Mouse (Mus musculus) left cerebral cortex, adult 11 months (tissue): Measurements from ENCODE around the gene Fut8.

Experiments
- DNase-seq: peaks from one replicate; pipeline ENCODE4 v3.0.0; 2022; ENCODE audit warnings: low spot score

Fut8 gene

DNA sequence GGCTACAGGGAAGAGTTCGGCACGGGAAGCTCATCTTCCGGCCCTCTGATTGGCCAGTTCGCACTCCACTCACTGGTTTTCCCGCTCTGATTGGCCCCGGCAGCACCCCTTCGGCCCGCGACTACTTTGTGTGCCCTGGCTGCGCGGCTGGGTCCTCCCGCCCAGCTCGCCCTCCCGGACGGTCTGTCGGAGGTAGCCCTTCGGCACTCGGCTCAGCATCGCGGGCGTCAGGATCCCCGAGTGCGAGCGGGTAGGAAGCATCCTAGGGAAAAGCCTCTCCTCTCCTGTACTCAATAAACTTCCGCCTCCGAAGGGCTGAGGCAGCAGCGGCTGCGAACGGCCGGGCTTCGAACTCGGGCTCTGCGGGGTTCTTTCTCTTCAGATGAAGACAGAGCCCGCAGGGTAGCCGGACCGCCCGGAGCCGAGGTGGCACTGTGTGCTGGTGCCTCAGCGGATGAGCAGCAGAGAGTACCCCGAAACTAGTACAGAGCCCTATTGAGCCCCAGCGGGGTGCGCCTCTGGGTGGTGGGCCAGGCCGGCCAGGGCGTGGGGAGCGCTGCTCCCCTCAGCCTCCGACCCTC is at the start of gene Fut8:
Fut8 (plus strand) TSS at position 176 of the 581 bp plus-strand sequence.
- DNase-seq = peak; percentile 87

DNA sequence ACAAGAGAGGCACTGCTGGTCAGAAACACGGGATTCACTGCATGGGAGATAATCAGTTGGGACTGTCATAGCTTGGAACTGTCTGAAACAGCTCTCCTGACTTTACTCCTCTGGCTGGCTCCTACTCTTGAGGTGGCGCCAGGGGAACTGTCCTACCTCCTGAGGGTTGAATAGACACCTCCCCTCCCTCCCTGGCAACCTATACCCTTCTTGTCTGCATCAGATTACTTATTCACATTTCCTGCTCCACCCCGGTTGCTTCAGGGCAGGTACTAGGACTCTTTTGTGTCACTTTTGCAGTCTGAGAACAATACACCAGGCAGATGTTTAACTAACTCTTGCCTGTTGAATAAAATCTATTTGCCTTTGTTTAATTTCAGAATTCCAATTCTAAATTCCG is 48.8 kb upstream of the Fut8 start:
- no peak for DNase-seq

DNA sequence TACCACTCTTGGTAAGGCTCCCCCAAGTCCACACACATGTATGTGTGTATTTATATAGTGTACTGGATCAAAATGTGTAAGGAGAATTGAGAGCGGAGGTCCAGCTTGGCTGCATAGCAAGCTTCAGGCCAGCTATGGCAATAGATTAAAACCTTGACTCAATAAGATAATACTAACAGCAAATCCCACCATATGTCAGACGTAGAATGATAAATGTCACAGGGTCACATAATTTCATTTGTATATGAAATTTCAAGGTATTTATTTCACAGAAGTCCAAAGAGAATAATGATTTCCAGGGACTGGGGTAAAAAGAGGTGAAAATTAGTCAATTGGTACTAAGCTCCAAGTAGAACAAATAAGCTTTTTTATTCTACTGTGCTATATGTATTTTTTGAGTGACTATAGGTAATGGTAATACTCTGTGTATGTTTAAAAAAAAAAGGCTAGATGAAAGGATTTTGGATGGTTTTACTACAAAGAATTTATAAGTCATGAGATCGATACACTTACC is 47.9 kb upstream of the Fut8 start:
- DNase-seq = no peak

DNA sequence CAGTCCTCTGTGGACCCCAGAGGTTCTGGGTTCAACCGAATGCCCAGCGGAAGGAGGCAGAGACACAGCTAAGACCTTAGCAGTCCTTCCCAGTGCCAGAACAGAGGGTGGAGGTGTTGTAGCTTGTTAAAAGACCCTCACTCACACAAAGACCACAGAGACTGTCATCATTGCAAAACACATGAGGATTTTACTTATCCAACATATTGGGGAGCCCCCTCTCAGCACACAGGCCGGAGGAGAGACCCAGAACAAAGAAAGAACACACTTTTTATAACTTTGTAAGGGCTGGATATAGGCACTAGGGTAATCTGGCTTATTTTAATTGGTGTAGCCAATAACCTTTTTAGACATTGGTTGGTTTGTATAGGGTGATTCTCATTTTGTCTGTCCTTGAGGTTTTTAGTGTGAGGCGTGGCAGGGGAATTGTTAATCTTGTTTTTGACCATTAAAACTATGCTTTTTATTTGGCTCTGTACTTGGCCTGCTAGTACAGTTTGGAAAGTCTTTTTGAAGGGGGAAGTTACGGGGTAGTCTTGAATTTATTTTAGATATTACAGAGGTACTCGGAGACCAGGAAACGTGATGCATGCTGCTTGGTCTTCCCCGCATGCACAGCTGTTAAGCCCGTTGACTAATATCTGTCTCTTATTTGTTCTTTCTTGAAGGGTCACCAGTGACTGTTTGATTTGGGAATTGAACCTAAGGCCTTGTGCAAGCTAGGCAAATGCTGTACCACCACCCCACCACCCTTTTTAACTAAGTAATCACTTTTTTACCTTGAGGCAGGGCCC is 46.2 kb upstream of the Fut8 start:
- no peak for DNase-seq

DNA sequence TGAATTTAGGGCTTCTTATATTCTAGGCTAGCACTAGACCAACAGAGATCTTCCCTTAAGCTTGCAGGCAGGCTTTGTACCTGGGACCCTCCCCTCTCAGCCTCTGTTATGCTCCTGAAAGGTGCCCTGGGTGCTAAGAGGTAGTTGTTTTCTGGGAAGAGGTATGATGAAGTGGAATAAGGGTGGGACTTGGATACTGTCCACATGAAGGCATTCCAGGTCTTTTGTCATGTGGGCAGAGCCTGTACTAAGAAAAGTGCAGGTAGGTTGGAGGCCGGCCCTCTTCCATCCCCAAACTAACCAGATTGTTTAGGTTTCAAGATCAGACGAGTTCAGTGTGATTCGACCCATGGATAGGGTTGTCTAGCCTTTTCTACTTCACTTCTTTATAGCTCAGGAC is 45.2 kb upstream of the Fut8 start:
- DNase-seq = no peak

DNA sequence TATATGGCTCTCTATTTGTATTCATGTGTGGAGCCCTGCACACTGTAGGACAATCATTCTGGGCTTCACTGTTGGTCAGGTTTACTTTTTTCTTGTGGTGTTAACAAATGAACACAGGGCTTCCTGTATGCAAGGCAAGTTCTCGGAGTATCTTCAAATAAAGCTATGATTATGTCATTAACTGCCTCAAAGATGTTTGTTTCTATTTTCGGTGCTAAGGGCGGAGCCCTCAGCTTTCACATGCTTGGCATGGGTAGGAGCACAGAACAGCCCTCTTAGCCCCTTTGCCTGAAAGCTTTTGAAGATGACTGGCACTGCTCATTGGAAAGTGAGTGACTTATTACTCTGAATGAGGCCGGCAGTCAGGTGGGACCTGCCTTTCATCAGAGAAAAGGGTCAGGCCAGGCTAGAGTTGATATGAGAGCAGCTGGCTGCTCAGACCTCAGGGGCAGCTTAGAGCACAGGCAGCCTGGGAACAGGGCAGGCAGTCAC is 44.7 kb upstream of the Fut8 start:
- no peak for DNase-seq

DNA sequence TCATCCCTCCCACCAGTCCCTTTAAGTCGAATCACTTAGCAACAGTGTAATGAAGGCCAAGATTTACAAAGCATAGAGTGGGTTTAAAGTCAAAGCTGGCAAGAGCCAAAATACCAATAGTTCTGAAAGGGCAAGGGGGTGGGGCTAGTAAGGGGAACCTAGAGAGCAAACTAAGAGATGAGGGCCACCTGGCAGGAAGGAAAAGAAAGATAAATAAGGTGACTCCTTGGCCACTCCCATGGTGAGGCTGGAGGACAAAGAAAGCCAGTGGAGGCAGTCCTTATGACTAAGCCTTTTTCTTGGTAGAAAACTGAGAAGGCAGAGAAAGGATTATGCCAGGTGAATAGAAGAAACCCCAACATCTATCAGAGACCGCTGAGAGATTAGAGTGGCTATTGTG is 42.9 kb upstream of the Fut8 start:
- no peak for DNase-seq

DNA sequence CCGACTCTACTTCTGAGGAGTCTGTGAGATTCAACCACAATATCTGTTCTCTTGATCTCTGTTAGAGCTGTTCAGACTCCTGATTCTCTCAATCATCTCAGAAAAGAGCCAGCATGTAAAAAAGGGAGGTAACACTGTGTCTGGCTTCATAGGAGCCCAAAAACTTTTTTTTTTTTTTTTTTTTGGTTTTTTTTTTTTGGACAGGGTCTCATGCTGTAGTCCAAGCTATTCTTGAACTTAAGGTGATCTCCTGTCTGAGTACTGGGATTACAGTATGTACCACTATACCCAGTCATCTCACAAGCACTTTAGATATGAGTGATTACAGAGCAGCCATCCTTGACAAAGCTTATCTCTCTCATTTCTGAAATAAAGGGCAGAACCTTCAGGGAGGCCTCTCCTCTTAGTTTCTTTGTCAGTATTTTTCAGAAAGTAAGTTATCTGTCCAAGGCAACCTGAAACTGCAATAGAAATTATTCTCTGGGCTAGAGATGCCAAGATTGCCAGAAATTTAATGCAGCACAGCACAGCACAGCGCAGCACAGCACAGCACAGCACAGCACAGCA is 41.3 kb upstream of the Fut8 start:
- no peak for DNase-seq

DNA sequence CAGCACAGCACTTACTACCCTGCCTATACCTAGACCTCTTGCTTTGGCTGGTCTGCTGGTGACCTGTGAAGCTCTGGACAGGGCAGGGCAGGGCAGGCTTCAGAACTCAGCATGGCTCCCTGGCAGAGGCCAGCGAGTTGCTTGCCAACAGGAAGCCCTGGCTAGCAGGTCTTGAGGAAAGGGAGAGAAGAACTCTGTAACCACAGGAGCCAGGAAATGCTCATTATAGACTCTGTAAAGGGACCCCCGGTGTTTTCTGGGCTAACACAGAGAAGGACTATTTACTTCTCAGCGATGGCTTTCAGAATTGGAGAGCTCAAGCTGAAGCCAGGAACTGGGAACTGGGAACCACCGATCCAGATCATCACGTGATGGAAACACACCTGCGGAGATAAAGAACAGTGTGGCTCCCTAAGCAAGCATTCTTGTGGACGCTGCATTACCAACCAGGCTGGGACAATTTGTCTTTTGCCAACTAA is 40.8 kb upstream of the Fut8 start:
- no peak for DNase-seq

DNA sequence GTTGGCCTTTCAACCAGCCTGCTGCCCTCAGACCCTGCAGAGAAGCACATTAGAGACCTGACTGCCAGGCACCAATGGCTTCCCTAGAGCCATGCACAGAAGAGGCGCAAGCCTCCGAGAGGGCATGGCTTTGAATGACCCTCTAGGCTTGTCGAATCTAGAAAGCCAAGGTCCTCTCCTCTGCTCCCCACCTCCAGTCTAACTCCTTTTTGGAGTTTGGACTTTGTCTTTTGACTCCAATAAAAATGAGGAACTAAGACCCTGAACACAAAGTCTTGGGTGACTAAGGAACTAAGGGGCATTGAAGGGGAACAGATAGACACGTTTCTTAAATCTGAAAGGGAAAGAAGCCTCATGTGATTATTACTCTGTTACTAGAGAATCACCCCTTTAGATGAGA is 39.7 kb upstream of the Fut8 start:
- no peak for DNase-seq

DNA sequence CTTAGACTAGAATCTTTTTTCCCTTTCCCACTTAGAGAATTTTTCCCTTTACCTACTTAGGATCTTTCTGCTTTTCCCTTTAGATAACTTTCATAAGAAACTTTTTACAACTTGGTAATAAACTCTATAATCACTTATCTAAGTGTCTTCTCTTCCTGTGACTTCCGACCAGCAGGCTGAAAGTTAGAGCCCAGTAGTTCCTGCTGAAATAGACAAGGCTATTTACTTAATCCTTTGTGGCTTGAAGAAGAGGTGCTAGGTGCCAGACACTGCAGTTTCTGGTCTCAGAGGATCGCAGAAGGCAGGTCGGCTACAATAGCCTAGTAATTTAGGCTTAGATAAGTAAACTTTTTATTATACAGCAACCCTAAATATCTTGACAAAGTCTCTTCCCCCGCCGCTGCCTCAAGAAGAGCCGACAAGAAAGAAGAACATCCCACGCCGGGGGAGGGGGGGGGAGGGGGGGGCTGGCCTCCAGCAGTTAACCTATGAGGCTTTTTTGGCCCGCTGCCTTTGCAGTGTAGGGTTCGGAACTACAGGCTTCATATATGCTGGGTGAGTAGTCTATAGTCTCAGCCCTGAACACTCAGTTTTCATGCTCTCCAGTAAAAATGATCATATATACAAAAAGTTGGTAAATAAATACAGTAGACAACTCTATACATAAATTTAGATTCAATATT is 36.3 kb upstream of the Fut8 start:
- no peak for DNase-seq

DNA sequence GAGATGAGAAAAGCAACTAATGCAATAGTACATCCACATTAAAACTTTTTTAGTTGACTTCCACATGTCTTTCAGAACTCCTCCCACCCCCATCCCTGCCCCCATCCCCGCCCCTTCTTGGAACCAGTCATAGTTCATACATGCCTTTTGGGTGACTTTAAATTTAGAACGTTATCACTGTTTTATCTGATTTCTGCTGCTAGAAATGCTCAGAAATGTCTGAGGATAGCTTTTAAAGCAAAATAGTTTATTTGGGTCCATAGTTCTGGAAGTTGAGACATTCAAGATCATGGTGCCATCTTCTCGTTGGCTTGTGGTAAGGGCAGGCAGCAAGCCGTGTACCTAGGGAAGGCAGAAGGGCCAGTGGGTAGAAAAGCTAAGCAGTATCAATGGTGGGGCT is 34.8 kb upstream of the Fut8 start:
- no peak for DNase-seq

DNA sequence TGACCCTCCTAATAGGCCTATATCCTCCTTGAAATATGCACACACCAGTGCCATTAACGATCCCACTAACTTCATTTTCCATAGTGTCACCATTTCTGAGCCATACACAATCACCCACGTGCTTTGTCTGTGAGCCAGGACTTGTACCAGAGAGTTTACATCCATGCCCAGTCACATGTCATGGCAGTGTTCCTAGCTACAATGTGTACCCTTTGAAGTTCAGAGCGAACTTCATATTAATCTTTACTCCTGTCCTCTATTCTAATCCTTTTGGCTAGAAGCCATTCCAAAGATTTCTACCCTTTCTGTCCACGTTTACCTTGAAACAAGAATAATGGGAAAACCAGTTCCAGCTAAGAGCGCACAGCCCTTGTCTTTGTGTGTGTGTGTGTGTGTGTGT is 31.1 kb upstream of the Fut8 start:
- no peak for DNase-seq

DNA sequence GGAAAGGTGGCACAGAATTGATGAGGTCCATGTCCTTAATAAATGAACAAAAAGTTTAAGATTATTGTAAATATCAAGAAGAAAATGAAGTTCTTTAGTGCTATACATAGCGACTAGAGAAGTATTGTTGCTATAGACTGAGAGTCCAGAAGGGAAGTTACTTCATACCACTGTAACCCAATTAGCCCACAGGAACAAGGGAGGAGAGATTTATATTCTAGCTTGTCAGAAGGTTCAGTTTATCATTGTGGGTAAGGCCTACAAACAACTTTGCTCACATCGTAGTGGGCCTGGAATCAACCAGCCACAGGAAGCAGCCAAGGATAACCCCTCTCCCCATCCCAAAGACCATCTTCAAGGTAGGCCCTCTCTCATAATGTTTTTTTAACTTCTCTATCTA is 29.9 kb upstream of the Fut8 start:
- DNase-seq = no peak

DNA sequence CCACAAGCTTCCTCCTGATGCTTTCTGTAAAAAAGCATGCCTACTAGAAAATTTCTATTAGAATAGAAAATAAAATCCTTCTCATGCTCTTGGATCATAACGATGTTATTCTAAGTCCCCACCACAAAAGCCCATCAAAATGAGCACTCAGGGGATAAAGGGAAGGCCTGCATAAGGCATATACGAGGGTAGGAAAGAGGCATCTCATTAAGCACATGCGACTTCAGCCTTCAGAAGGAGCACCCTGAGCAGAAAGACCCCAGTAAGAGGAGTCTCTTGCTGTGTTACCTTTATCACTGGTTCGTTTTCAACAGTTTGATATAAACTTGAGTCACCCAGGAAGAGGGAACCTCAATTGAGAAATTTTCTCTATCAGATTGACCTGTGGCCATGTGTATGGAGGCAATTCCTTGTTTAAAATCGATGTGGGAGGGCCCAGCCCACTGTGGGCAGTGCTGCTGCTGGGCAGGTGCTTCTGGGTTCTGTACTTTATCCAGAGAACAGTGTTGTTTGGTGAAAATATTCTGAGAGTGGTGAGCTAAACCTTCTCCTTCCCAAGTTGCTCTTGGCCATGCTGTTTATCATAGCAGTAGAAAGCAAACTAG is 29.2 kb upstream of the Fut8 start:
- no peak for DNase-seq

DNA sequence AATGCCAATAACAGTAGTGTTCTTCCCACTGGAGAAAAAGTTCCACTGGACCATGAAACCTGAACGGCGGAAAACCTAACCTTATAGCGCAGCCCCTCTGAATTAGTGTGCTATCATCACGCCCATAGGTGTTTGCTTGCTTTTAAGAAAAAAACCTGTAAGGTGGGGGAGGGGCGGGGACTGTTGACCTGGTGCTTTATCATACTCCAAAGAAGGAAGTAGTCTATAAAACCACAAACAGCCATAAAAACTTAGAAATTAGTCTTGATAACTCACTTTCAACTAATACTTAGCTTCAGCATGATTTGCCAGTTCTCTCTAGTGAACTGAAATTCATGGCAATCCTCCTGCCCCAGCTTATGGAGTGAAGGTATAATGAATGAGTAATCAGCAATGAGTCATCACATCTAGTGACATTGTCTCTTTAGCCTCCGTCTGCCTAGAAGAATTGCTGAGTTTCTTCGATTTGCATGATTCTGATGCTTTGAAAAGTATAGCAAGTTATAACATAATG is 26.2 kb upstream of the Fut8 start:
- no peak for DNase-seq

DNA sequence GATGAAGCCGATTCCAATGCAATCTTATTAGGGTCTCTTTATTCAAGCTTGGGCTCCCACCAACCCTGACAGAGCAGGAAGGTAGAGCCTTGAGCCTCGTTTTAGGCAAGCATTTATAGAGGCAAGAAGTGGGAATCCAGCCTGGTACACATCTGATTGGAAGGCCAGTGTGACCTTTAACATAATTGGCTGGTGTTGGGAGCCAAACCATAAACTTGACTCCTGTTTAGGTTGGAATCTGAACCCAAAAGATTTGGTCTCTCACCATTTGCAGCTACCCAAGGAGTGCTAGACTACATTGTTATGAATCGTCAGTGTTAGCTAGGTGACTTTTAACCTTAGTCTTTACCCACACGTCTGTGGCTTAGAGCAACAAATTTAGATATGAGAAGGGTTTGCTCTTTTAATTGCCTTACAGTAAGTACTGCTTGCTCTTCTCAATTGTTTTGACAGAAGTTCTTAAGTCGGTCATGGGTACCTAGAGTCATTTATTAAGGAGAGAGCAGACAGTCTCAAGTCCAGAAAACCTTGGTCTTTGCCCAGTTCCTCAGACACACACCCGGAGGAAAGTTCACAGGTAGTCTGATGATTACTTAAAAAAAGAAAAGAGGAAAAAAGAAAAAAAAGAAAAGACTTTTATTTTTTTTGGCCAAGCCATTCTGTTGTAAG is 23.9 kb upstream of the Fut8 start:
- DNase-seq = no peak

DNA sequence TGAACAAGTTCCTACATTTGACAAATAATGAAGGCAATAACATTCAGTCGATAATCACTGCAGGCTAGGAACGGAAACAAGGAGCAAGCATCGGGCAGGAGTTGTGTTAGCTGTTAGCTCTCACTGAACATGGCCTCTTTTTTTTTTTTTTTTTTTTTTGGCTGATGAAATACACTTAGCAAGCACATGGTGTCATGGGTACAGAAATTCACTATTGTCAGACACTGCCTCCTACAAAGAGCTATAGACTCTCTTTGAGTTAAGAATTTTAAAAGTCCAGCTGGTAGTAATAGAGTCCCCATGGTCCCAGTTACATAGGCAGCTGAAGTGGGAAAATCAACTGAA is 23.4 kb upstream of the Fut8 start:
- no peak for DNase-seq

DNA sequence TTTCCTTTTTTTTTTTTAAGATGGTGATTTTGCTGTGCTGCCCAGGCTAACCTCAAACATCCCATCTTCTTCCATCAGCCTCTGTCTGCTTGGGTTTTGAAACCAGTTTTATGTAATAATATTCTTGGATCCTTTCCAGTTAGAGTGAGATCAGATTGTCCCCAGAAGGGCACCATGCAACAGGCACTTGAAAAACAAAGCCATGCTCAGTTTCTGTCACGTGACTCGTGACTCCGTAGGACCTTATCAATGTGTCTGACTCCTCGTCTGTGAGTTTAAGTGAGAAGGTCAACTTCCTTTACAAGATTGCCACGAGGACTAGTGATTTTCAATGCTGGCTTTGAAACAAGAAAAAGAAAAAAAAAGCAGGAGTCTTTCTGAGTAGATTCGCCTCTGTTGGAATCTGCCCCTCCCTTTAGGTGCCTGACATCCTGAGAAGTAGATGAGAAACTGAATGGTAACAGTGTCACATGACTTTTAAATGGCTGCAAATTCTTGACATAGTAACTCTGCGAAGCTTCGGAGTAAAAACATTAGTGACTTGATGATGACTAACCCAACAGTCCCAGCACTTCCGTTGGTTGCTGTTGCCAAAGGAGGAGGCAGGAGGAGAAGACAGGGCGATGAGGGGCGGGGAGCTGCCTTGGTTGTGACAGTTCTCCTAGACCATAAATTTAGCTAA is 21.3 kb upstream of the Fut8 start:
- DNase-seq = no peak

DNA sequence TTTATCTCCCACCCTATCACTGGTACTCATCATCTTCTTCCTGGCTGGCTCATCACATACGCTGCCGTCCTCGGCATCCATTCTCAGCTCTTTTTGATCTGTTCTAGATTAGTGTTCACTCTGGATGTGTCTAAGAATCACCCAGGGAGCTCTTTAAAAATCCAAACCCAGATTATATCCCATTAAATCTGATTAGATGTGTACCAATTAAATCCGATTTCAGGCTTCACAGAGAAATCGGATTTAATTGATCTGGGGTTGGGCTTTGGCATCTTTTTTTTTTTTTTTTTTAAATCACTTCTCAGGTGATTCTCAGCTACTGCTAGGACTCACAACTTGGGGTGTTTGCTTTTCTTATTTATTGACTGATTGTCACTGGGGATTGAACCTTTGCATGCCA is 17.3 kb upstream of the Fut8 start:
- no peak for DNase-seq
